Mouse (Mus musculus) 3134 (cell line): ENCODE data around the gene Ankle2.

Experiments
- DNase-seq: peaks from one replicate; pipeline ENCODE4 v3.0.0-alpha.2; 2011; ENCODE audit warnings: low spot score; ENCODE audit not compliant: insufficient read length; ENCODE audit errors: extremely low read depth

Gene Ankle2

DNA sequence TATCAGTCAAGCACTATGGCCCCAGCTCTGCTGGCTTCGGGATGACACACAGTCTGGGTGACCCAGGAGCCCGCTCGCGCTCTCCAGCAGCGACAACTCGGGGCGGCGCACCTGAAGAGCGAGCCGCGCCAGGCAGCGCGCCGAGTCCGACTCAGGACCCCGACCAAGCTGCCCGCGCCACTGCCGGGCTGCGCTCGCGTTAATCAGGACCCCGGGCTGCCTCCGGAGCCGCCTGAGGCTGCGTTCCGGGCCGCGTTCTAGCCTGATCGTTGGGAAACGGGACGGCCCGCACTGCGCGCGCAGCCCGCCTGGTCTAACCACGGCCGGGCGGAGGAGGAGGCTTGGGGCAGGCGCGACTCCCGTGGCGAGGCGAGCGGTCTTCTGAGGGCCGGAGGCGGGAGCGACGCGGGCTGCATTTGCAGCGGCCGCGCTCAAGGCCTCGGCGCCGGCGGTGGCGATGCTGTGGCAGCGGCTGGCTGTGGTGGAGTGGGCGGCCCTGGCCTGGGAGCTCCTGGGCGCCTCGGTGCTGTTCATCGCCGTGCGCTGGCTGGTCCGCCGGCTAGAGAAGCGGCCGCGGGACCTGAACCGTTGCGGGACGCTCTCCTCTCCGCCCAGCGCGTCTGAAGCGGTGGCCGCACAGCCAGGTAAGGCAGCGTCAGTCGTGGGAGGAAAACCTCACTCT, at the start of gene Ankle2:
Gene Ankle2 (plus strand): TSS at position 225 of the 682 bp plus-strand sequence.
- DNase-seq = peak; percentile 92

DNA sequence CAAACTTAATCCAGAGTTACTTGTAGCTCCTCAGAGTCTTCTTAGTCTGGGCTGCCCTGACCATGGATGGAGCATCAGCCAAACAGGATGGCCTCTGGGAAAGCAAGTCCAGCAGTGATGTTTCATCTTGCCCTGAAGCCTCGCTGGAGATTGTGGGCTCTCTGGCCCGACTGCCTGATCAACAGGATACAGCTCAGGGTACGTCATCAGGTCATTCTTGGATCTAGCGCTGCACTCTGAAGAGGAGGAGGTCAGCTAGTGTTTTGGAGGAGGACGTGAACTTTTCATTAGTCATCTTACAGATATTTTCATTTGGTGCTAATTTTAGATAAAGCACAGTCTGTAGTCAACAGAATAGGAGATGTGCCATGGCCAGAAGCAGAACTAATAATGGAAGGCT, 49.1 kb upstream of the Ankle2 start:
- no peak for DNase-seq

DNA sequence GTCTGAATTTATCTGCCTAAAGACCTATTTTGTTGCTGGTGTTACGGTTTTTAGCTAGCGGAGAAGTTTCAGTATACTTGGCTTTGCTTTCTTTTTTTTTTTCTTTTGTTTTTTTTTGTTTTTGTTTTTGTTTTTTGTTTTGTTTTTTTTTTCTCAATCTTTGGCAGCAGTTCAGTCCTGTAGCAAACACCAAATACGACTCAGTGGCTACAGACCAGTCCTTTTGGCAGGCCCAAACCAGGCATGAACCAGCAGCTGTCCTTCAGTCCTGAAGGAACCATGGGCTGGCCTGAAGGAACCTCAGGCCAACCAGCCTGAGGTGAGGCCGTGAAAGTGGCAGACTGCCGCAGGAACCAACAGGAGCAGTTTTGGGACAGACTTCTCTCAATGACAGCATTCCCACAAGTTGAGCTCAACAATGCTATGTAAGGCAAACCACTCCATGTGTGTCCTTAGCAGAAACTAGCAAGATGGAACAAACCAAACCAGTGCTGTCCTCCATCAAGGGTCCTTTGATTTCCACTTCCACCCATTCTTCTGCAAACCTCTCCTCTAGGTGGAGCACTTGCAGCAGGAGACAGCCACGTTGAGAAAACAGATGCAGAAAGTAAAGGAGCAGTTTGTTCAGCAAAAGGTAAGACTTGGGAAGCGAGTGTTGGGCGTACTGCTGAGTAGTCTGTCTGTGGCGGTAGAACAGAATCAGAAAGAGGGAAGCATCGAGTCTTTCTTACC, 27.5 kb upstream of the Ankle2 start:
- no peak for DNase-seq

DNA sequence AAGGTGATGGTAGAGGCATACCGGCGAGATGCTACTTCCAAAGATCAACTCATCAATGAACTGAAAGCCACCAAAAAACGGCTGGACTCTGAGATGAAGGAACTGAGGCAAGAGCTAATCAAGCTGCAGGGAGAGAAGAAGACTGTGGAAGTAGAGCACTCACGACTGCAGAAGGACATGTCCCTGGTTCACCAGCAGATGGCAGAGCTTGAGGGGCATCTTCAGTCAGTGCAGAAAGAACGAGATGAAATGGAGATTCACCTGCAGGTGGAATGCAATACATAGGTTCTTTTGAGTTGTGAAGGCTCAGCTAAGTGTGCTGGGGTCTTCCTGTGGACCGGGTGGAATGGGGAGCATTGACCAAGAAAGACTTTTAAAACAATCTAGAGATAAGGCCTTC, 26.0 kb upstream of the Ankle2 start:
- DNase-seq = no peak

DNA sequence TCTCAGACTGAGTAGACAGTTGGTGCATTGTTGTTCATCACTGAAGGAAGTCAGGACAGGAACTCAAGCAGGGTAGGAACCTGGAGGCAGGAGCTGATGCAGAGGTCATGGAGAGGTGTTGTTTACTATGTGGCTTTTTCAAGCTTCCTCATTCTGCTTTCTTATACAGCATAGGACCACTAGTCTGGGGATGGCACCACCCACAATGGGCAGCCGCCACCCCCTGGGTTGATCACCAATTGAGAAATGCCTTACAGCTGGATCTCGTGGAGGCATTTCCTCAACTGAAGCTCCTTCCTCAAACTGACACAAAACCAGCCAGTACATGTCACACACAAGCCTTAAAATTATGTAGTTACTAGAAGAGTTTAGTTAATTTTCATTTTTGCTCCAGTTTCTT, 19.5 kb upstream of the Ankle2 start:
- no peak for DNase-seq

DNA sequence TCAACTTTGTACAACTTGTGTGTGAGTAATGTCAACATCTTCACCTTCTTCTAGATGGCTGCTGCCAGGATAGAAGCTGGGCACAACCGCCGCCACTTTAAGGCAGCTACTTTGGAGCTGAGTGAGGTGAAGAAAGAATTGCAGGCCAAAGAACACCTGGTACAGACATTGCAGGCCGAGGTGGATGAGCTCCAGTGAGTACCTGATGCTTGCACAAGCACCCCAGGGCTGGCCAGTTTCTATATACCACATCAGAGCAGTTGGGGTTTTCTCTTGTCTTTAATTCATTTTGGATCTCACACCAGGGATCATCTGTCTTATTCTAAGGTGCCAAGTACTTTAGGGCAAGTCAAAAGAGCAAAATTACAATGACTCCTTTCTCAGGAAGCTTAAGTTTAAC, 14.0 kb upstream of the Ankle2 start:
- no peak for DNase-seq

DNA sequence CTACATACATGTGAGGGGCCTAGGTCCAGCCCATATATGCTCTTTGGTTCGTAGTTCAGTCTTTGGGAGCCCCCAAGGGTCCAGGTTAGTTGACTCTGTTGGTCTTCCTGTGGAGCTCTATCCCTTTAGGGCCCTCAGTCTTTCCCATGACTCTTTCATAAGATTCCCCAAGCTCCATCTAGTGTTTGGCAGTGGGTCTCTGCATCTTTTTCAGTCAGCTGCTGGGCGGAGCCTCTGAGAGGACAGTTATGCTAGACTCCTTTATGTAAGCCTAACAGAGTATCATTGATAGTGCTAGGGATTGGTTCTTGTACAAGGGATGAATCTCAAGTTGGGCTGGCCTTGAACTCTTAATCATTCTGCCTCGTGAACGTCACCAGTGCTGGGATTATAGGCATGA, 10.5 kb upstream of the Ankle2 start:
- DNase-seq = no peak

GRCm38 (mm10) chr5:110222757-110223156, 8.0 kb upstream of the Ankle2 start:
- no peak for DNase-seq

- no peak for DNase-seq
These were observed 5.7 kb upstream of the Ankle2 start for GRCm38 (mm10) chr5:110225056-110225455.

GRCm38 (mm10) chr5:110227336-110227883, 3.4 kb upstream of the Ankle2 start:
- DNase-seq = no peak

GRCm38 (mm10) chr5:110230401-110230779, 414 bp upstream of the Ankle2 start:
- DNase-seq = no peak

DNA sequence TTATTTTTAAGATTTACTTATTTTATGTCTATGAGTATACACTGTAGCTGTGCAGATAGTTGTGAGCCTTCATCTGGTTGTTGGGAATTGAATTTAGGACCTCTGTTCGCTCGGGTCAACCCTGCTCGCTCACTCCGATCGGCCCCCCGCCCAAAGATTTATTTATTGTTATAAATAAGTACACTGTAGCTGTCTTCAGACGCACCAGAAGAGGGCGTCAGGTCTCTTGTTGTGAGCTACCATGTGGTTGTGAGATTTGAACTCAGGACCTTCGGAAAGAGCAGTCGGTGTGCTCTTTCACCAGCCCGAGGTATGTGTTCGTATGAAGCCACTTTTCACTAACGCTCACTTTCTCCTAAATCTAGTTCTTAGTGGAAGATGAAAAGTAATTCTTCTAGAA, 834 bp downstream of the Ankle2 start:
- DNase-seq = peak; percentile 32

- no peak for DNase-seq
These were observed 1.5 kb downstream of the Ankle2 start for GRCm38 (mm10) chr5:110232346-110232745.

GRCm38 (mm10) chr5:110244091-110244490, 13.3 kb downstream of the Ankle2 start:
- no peak for DNase-seq

DNA sequence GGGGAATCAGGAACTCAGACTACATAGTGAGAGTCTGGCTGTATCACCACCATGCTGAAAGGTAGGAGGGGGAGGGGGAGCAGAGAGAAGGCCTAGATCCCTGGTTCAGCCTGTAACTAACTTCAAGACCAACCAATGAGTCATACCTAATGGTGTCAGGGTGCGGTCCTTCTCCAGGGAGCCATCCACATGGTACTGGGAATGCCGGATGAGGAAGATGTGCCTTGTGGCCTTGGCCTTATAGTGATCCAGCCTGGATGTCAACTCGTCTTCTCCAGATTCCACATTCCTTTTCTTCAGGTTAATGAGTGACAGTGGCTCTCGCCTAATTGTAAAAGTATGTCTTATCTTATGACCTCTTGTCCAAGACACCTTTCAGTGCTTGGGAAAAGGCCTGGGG, 36.1 kb downstream of the Ankle2 start:
- no peak for DNase-seq

DNA sequence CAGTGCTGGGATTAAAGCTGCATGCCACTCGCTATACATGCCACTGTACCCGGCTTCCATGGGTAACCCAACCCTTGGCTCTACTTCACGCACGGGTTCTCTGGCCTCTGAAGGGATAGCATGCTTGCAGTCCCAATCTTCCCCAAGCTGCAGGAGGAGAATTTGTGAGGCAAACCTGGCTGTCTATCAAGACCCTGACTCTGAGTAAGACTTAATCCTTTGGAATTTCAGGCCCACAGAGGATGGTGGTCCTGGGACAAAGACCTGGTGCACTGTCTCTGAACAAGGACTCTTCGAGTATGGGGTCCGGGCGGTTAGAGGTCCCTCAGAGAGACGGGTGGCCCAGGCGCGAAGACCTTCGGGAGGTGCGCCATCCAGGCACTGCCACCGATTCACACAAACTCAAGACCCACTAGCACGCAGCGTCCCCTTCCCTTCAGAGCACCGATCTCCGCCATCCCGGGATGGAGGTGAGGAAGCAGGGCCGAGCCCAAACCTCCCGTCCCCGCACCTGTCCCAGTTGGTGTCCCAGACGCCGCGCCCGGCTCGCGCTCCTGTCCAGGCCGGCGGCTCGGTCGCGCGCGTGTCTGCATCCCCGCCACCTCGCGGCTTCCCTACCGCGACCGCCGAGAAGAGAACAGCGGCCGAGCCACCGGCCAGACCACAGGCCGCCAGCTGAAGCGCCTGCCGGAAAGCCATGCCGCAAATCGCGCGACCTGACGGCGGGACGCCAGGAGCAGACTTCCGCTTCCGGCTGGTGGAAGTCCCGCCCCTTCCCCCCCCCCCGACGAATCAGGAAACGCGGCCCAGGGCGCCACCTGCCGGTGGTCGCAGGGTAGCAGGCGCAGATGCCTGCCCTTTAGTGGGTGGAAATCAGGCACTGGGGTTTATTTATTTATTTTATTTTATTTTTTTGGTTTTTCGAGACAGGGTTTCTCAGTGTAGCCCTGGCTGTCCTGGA, 38.6 kb downstream of the Ankle2 start, which contains the start of gene Pgam5:
Gene Pgam5 (minus strand): TSS at position 773 of the 961 bp plus-strand sequence.
- DNase-seq = peak; percentile 96

- DNase-seq = no peak
These were observed 39.4 kb downstream of the Ankle2 start for GRCm38 (mm10) chr5:110270242-110270641.

GRCm38 (mm10) chr5:110274147-110274546, 43.3 kb downstream of the Ankle2 start:
- no peak for DNase-seq

DNA sequence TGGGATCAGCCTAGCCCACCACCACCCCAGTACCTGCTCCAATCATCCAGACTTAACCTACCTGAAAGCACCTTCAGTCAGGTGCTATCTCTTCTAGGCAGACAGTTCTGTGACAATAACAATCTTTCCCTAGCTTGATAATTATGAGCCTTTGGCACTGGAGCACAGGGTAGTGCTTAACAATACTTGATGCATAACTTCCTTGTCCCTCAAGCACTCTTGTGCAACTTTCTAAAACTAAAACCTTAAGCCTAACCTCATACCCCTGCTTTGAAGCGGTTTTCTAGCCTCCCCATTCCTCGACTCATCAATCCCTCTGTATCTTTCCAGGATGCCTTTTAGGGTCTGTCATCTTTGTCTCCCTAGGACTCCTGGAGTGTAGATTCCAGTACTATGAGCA, 44.0 kb downstream of the Ankle2 start:
- DNase-seq = no peak

DNA sequence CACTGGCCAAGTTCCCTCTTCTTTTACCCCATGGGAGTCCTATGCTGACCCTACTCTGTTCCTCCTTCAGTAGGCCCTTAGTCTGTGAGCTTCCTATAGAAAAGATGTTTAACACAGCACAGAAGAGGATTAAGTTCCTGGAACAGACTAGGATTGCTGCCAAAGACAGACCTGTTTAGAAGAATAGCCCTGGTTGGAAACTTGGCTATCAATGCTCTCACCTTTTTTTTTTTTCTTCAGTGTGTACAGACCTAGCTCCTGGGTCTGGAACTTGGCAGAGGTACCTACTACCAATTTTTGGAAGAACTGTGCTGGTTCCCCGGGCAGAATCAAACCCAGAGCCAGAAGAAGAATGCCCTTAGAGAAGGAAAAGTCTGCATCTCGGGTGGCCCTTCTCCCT, 45.6 kb downstream of the Ankle2 start:
- DNase-seq = no peak

DNA sequence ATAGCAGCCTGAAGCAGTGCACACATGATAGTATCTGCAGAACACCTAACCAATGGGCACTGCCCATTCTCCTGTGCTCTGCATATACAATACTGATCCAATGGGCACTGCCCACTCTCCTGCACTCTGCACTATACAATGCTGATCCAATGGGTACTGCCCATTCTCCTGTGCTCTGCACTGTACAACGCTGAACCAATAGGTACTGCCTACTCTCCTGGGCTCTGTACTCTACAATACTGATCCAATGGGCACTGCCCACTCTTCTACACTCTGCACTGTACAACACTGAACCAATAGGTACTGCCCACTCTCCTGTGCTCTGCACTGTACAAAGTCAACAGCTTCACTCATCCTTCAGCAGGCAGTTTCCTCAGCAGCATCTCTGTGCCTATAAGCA, 46.1 kb downstream of the Ankle2 start:
- DNase-seq = no peak
